Mouse (Mus musculus) thymus, adult 2 months (tissue): Measurements from ENCODE around the gene Dnajb7. TPM values are rescaled to one million over a fixed set of nuclear protein-coding genes. Genes with fewer than 3 reads are reported as not detected.

Source experiments
- DNase-seq: peaks from one replicate; pipeline ENCODE4 v3.0.0; 2021
- H3K27ac ChIP-seq: fragments of 200-500 bp; 2 replicates; pipeline ENCODE4 v1.5.1; 2012; ENCODE audit warnings: low read length, control low read depth; ENCODE audit not compliant: control insufficient read depth, insufficient read depth
- H3K27me3 ChIP-seq: fragments of 200-500 bp; 2 replicates; pipeline ENCODE4 v1.6.1; 2012; ENCODE audit warnings: mild to moderate bottlenecking, low read length, moderate library complexity, mixed read lengths; ENCODE audit not compliant: control insufficient read depth, insufficient read depth
- H3K36me3 ChIP-seq: fragments of 200-500 bp; 2 replicates; pipeline ENCODE4 v1.6.1; 2012; ENCODE audit warnings: mild to moderate bottlenecking, low read length, moderate library complexity; ENCODE audit not compliant: control insufficient read depth, insufficient read depth
- H3K4me1 ChIP-seq: fragments of 200-500 bp; replicated peaks from 2 replicates; pipeline ENCODE4 v1.6.1; 2012; ENCODE audit warnings: low read length; ENCODE audit not compliant: control insufficient read depth, insufficient read depth
- H3K4me3 ChIP-seq: fragments of 200-500 bp; 2 replicates; pipeline ENCODE4 v1.5.1; 2012; ENCODE audit warnings: mild to moderate bottlenecking, low read length, control low read depth, moderate library complexity; ENCODE audit not compliant: control insufficient read depth, insufficient read depth
- CTCF ChIP-seq: fragments of 200-500 bp; IDR thresholded peaks from 2 replicates; pipeline ENCODE4 v1.5.1; 2012; ENCODE audit warnings: mild to moderate bottlenecking, control low read depth, low read length, moderate library complexity, borderline replicate concordance; ENCODE audit not compliant: control insufficient read depth, poor library complexity, insufficient read depth; ENCODE audit errors: extremely low read depth
- POLR2A ChIP-seq: fragments of 200-500 bp; IDR thresholded peaks from 2 replicates; pipeline ENCODE4 v1.6.1; 2012; ENCODE audit warnings: mild to moderate bottlenecking, low read length, control low read depth, moderate library complexity; ENCODE audit not compliant: control insufficient read depth, poor library complexity, insufficient read depth; ENCODE audit errors: extremely low read depth
- WGBS: fragments of 180-500 bp; shearing (Covaris S2); methylation state at CpG from one replicate; pipeline ENCODE4 v1.1.7; 2018; 5-methylcytosine and 5-hydroxymethylcytosine counted together
- polyA plus RNA-seq: library from polyadenylated mRNA; depleted of rRNA; stranded (reverse); fragments of >200 nt; gene quantifications from 2 replicates; pipeline ENCODE4 v1.2.3, GENCODE M21; 2012; rRNA removed

Gene Dnajb7
- not detected in 2 replicates for polyA plus RNA-seq

GRCm38 (mm10) chr15:81408199-81408598 is at the start of gene Dnajb7:
TSS of gene Dnajb7 (minus strand) at chr15:81408299.
- no peak for DNase-seq
- no peak within 1 kb of the TSS for H3K4me3 ChIP-seq
- H3K27me3 ChIP-seq: no peaks in the 10 kb centered on the region
- WGBS: 97% methylated on average over 1 of the region's 1 CpGs
- no peak within 1 kb of the TSS for H3K27ac ChIP-seq
- H3K4me1 ChIP-seq: no peaks in the 10 kb centered on the region
- no peaks in the 10 kb centered on the region for H3K36me3 ChIP-seq
- TF ChIP-seq POLR2A (no peak), CTCF (no peak)

GRCm38 (mm10) chr15:81448463-81448862 is 40.4 kb upstream of the Dnajb7 start:
- H3K4me1 ChIP-seq: no peaks in the 10 kb centered on the region
- H3K4me3 ChIP-seq: no peak overlapping the region
- H3K36me3 ChIP-seq: peaks cover 12% of the 10 kb centered on the region
- no peak overlapping the region for H3K27ac ChIP-seq
- WGBS: 71% methylated on average over 3 of the region's 3 CpGs
- TF ChIP-seq POLR2A (no peak), CTCF (no peak)
- no peaks in the 10 kb centered on the region for H3K27me3 ChIP-seq
- DNase-seq: peak; percentile 68

DNA sequence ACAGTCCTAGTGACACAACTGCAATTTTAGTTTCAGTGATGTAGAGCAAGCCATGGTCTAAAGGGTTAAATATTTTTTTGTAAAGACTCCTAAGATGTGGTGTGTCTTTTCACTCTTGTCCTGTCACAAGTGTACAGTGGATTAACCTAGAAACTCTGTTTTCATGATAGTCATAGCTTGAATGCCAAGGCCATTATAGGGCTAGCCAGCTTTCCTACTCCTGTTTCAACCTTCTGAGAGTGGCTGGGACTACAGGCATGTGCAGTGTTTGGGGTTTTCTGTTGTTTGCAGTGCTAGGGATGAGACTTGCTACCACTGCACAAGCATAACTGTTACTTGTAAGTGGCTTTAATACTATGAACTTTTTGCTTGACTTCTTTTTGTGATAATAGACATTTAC is 31.1 kb upstream of the Dnajb7 start:
- peaks cover 8% of the 10 kb centered on the region for H3K36me3 ChIP-seq
- H3K4me3 ChIP-seq: no peak overlapping the region
- no peaks in the 10 kb centered on the region for H3K27me3 ChIP-seq
- H3K4me1 ChIP-seq: no peaks in the 10 kb centered on the region
- H3K27ac ChIP-seq: no peak overlapping the region
- no peak for DNase-seq
- TF ChIP-seq POLR2A: no peak
- TF ChIP-seq CTCF: no peak

DNA sequence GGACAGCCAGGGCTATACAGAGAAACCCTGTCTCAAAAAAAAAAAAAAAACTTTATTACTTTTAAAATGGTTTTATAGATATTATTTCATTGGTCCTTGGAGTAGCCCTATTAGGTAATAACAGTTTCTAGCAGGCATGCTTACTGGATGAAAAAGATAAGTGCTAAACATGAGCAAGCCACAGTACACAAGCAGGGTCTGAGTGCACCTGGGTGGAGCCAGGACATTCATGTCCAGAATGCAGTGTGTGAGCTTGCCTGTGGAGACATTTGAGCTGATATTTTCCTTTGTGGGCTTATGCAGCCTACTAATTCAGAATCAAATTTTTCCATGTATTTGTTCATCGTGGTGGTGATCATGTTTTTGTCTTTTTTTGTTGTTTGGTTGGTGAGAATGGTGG is 30.2 kb upstream of the Dnajb7 start:
- H3K4me3 ChIP-seq: no peak overlapping the region
- no peaks in the 10 kb centered on the region for H3K4me1 ChIP-seq
- no peak overlapping the region for H3K27ac ChIP-seq
- DNase-seq: no peak
- H3K36me3 ChIP-seq: peaks cover 8% of the 10 kb centered on the region
- WGBS: 92% methylated on average over 1 of the region's 1 CpGs
- H3K27me3 ChIP-seq: no peaks in the 10 kb centered on the region
- no peak for TF ChIP-seq CTCF
- TF ChIP-seq POLR2A: no peak

- no peak for DNase-seq
- WGBS: 93% methylated on average over 1 of the region's 1 CpGs
- TF ChIP-seq POLR2A (no peak), CTCF (no peak)
- Histone ChIP-seq H3K27me3 (no peaks in the 10 kb centered on the region), H3K36me3 (peaks cover 13% of the 10 kb centered on the region), H3K4me1 (no peaks in the 10 kb centered on the region), H3K27ac (no peak overlapping the region), H3K4me3 (no peak overlapping the region)
Measured at GRCm38 (mm10) chr15:81431195-81431594, 23.1 kb upstream of the Dnajb7 start.

GRCm38 (mm10) chr15:81427947-81428346 is 19.8 kb upstream of the Dnajb7 start:
- WGBS: 55% methylated on average over 2 of the region's 2 CpGs
- Histone ChIP-seq H3K4me1 (no peaks in the 10 kb centered on the region), H3K36me3 (peaks cover 13% of the 10 kb centered on the region), H3K27ac (no peak overlapping the region), H3K4me3 (no peak overlapping the region), H3K27me3 (no peaks in the 10 kb centered on the region)
- no peak for DNase-seq
- TF ChIP-seq POLR2A (no peak), CTCF (no peak)

- H3K36me3 ChIP-seq: 0 out of 2 replicates have a peak, but pooled peaks cover 3% of the 10 kb centered on the region
- no peaks in the 10 kb centered on the region for H3K4me1 ChIP-seq
- TF ChIP-seq CTCF (no peak), POLR2A (no peak)
- no peak overlapping the region for H3K4me3 ChIP-seq
- H3K27me3 ChIP-seq: no peaks in the 10 kb centered on the region
- no peak overlapping the region for H3K27ac ChIP-seq
- 94% methylated on average over 3 of the region's 3 CpGs for WGBS
- no peak for DNase-seq
Measured at GRCm38 (mm10) chr15:81425311-81425710, 17.2 kb upstream of the Dnajb7 start.
